Mouse (Mus musculus): ENCODE data around the gene Casp7.
"Not testable (repeated sequence)": the region's sequence is repeated elsewhere in the genome, so short reads cannot be mapped to it uniquely, and the experiment has no call there.

Gene Casp7

GRCm38 (mm10) chr19:56396669-56397621 is at the start of gene Casp7:
TSS of gene Casp7 (plus strand) at chr19:56397129.
- peak; percentile 56 for DNase-seq (ENCODE audit: extremely low read depth, low read depth)

GRCm38 (mm10) chr19:56349295-56349694 is 47.6 kb upstream of the Casp7 start:
- DNase-seq (ENCODE audit: extremely low read depth, low read depth), result no peak

- no peak for DNase-seq (ENCODE audit: extremely low read depth, low read depth)
Measured at GRCm38 (mm10) chr19:56353689-56354088, 43.2 kb upstream of the Casp7 start.

DNA sequence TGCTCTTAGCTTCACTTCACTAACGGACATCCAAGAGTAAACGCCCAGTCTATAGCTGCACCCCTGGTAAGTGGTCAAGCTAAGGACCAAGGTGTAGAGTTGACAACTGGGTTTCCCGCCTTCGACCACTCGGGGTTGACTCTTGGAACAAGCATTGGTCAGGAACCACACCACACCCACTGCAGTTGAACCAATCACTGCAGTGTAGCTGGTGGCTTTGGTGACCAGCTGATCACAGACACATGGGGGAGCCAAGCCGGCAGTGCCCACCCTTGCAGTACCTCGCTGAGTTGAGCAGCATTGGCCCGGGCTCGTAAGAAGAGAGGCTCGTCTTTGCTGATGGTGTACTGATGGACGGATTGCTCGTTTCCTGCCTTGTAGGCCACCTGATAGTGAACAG is 41.7 kb upstream of the Casp7 start:
- no peak for DNase-seq (ENCODE audit: extremely low read depth, low read depth)

DNA sequence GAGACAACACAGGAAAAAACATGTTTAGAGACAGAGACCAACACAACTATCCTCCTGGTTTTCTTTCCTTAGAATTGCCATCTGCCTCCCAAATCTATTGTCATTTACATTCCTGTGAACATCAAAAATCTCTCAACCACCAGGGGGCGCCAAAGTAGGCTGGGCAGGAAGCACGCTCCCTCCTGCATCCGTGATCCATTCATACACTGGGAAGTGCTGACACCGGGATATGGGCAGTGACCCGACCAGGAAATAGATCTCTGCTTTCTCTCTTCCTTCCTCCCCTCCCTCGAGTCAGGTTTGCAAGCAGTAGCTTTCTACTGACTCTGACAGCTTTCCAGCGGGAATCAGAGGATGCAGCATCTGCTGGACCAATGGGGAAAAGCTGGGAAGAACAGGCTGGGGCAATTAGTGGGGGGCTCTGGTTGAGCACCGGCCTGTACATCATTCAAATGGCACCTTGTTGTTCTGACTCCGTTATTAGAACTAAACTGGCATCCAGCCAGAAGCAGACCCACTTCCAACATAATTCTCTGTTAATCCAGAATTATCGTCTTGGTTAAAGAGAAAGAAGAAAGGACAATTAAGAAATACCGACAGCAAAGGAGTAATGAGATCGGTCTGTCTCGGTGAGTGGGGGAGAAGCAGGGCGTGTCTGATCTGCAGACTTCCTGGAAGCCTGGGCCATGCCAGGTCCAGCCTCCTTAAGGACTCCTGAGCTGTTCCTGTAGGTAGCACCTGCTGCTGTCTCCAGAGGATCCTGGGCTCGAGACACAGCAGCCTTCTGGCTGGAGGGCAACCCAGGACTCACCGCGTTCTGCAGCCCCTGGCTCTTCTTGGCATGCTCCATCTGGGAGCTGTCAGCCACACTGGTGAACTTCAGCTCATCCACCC is 40.2 kb upstream of the Casp7 start:
- peak; percentile 47 for DNase-seq (ENCODE audit: extremely low read depth, low read depth)

DNA sequence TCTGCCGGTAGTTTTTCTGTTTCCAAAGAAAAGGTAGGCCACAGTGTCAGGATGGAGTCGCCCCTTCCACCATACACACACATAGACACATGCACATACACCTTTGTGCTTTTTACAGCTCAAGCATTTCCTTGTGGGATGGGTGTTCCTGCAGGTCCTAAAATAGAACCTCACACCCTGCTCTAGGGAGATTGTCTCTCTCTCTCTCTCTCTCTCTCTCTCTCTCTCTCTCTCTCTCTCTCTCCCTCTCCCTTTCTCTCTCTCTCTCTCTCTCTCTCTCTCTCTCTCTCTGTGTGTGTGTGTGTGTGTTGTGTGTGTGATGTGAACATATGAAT is 39.6 kb upstream of the Casp7 start:
- DNase-seq (ENCODE audit: extremely low read depth, low read depth), result not testable (repeated sequence)

GRCm38 (mm10) chr19:56358890-56359289 is 38.0 kb upstream of the Casp7 start:
- DNase-seq (ENCODE audit: extremely low read depth, low read depth), result no peak

- no peak for DNase-seq (ENCODE audit: extremely low read depth, low read depth)
Measured at GRCm38 (mm10) chr19:56363721-56364460, 33.0 kb upstream of the Casp7 start.

DNA sequence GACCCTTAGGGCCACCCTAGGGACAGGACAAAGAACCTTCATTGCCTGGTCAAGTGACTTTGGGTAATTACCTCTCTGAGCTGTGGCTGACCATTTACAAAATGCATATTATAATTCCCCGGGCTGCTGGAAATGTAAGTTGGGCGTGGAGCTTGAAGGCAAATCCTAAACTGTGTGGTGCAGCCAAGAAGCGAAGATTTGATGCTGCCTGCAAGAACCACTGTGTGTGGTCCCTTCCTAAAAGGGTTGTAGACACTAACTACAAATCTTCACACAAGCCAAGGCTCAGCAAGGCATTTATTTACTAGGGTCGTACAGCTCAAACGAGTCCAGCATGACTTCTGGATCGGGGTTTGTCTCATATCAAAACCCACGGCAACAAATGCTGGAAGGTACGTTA is 32.4 kb upstream of the Casp7 start:
- DNase-seq (ENCODE audit: extremely low read depth, low read depth), result no peak

- no peak for DNase-seq (ENCODE audit: extremely low read depth, low read depth)
Measured at GRCm38 (mm10) chr19:56366168-56366567, 30.8 kb upstream of the Casp7 start.

DNA sequence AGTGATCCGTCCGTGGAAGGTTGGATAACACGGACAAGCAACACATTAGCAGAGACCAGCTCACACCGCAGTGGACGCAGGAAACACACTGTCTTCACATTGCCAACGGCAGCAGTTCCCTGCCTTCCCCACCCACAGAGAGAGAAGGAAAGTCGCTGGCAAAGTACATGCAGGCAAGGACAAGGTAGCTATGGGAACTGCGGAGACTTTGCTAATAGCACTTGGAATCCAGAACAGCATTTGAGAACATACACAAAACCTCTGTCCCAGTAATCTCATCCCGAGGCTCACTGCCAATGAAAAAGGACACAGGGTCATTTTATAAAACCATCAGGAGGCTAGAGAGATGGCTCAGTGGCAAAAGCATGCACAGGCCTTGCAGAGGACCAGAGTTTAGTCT is 30.3 kb upstream of the Casp7 start:
- no peak for DNase-seq (ENCODE audit: extremely low read depth, low read depth)

- DNase-seq (ENCODE audit: extremely low read depth, low read depth), result no peak
Measured at GRCm38 (mm10) chr19:56367778-56368177, 29.2 kb upstream of the Casp7 start.

DNA sequence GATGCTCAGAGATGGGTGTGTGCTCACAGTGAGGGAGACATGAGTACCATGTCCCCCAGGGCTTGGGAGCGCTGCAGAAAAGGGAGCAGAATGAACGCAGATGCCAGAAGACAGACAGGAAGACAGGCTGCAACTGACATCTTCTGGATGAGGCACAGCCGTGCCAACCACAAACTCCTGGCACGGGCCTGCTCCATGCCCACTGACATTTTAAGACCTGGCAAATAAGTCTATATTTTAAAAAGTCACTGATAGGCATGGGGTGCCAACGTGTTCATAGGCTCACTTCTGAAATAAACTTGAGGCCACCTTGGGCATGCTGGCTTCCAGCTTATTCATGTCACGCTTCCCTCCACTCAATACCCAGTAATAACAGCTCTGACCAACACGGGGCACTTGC is 28.0 kb upstream of the Casp7 start:
- no peak for DNase-seq (ENCODE audit: extremely low read depth, low read depth)

DNA sequence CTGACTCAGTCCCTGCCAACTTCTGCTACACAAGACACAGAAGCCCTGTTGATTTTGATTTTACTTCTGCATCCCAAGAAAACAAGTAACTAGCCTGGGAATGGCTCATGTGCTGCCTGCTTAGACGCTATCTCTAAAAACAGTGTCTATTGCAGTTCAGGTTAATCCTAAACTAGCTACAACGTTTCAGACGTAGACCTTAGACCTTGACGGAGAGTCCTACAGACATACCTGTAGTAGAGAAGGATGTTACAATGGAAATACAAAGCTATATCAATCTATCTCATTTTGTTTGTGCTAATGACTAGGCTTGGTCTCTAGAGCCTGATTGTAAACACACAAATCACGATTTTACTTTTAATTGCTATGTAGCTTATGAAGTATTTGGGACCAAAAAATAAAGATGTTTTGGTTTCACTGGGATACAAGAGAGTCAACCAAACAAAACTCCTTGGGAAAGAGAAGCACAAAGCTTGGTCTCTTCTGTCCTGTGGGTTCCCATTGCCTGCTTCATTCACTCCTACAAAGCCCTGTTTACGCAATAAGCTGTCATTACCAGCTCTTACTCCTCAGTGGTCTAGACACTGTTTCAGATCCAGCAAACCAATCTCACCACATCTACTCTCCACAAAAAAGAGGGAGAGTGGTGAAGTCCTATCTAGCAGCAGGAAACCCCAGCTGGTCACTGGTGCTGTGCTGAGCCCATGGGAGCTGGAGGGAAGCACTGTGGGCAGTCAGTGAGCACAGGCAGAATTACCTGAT is 26.4 kb upstream of the Casp7 start:
- no peak for DNase-seq (ENCODE audit: extremely low read depth, low read depth)

DNA sequence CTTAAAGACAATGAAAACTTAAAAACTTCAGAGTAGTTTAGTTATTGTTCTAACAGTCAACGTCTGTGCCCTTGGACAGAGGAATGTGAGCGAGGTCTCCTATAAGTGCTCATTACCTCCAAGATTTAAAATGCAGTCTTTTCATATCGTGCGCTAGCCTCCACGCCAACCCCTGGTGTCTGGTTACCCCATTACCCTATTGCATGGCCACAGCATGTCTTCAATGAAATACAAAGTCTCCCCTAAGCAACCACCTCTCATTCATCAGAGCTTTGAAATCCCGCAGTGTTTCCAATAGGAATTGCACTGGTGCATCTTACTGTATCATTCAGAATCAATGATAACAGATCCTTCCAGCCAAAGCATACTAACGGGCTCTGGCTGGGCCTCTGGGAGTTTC is 24.7 kb upstream of the Casp7 start:
- no peak for DNase-seq (ENCODE audit: extremely low read depth, low read depth)

GRCm38 (mm10) chr19:56373246-56373645 is 23.7 kb upstream of the Casp7 start:
- no peak for DNase-seq (ENCODE audit: extremely low read depth, low read depth)

- DNase-seq (ENCODE audit: extremely low read depth, low read depth), result no peak
Measured at GRCm38 (mm10) chr19:56374011-56374410, 22.9 kb upstream of the Casp7 start.

- peak; percentile 55 for DNase-seq (ENCODE audit: extremely low read depth, low read depth)
Measured at GRCm38 (mm10) chr19:56378007-56378406, 18.9 kb upstream of the Casp7 start.

DNA sequence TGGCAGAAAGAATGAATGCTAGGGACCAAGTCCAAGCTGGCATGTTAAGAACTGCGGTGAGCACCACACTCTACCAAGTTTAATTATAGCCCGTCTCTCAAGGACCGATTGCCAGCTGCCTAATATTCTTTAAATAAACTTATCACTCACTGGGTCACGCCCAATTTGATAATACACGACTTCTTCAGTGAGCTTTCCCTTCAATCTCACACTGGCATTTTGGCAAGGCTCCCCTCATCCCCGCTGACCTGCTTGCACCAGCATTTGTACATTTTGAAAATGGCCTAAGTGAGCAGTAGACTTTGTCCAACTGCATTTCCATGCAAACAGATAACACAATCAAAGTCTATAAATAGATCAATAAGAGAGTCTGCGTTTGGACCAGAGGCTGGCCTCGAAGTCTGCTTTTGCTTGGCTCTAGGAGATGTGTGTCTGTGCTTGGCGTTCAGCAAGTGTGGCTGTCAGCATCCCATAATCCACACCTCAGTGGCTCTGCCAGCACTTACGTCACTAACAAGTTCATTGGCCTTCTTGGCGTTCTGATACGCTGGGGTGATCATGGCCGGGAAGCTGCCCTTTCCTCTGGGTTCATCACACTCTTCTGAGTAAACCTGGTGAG is 18.3 kb upstream of the Casp7 start:
- DNase-seq (ENCODE audit: extremely low read depth, low read depth), result no peak

GRCm38 (mm10) chr19:56380341-56380740 is 16.6 kb upstream of the Casp7 start:
- DNase-seq (ENCODE audit: extremely low read depth, low read depth), result no peak

Measured in MEL-GATA-1-ER (cell line).